Mouse (Mus musculus) heart, postnatal 0 days (tissue): ENCODE results near the gene Prss27. TPM values are rescaled to one million over a fixed set of nuclear protein-coding genes. Genes with fewer than 3 reads are reported as not detected.

Experiments
- ATAC-seq: fragments of 200-750 bp; cut with Nextera tagmentation; 2 replicates; pipeline ENCODE4 v1.8.0; 2017; ENCODE audit warnings: low read depth, moderate number of reproducible peaks, moderate library complexity; ENCODE audit not compliant: insufficient read depth
- DNase-seq: peaks from one replicate; pipeline ENCODE4 v3.0.0-alpha.2; 2016; ENCODE audit warnings: low spot score
- H3K27ac ChIP-seq: fragments of 300-500 bp; sonication (generic); 2 replicates; pipeline ENCODE4 v1.5.1; 2014; ENCODE audit warnings: low read depth, mild to moderate bottlenecking
- H3K27me3 ChIP-seq: fragments of 300-500 bp; sonication (generic); 2 replicates; pipeline ENCODE4 v1.6.1; 2014; ENCODE audit warnings: low read length, mixed read lengths; ENCODE audit not compliant: control insufficient read depth, insufficient read depth
- H3K36me3 ChIP-seq: fragments of 300-500 bp; sonication (generic); replicated peaks from 2 replicates; pipeline ENCODE4 v1.6.1; 2014; ENCODE audit warnings: low read length, mixed read lengths; ENCODE audit not compliant: control insufficient read depth, insufficient read depth
- H3K4me1 ChIP-seq: fragments of 300-500 bp; sonication (generic); 2 replicates; pipeline ENCODE4 v1.6.1; 2014; ENCODE audit warnings: antibody characterized with exemption; ENCODE audit not compliant: control insufficient read depth, insufficient read depth
- H3K4me2 ChIP-seq: fragments of 300-500 bp; sonication (generic); 2 replicates; pipeline ENCODE4 v1.6.1; 2014; ENCODE audit warnings: low read depth, mild to moderate bottlenecking, low read length, moderate library complexity
- H3K4me3 ChIP-seq: fragments of 300-500 bp; sonication (generic); 2 replicates; pipeline ENCODE4 v1.5.1; 2014; ENCODE audit warnings: low read depth, low read length
- H3K9ac ChIP-seq: fragments of 300-500 bp; sonication (generic); replicated peaks from 2 replicates; pipeline ENCODE4 v1.6.1; 2014; ENCODE audit warnings: low read depth, low read length, mixed read lengths
- H3K9me3 ChIP-seq: fragments of 300-500 bp; sonication (generic); replicated peaks from 2 replicates; pipeline ENCODE4 v1.6.1; 2016; ENCODE audit warnings: low read length; ENCODE audit not compliant: control insufficient read depth
- CTCF ChIP-seq: IDR thresholded peaks from 2 replicates; pipeline ENCODE4 v1.5.1; 2016; ENCODE audit warnings: antibody characterized with exemption, control low read depth, low read depth
- EP300 ChIP-seq: IDR thresholded peaks from 2 replicates; pipeline ENCODE4 v1.6.1; 2016; ENCODE audit warnings: antibody characterized with exemption, low read depth
- WGBS: fragments of 180-500 bp; shearing (Covaris S2); extraction: QIAGEN DNeasy Blood & Tissue Kit; methylation state at CpG from one replicate; pipeline ENCODE4 v1.1.7; 2014; 5-methylcytosine and 5-hydroxymethylcytosine counted together
- microRNA-seq: library from miRNA; unstranded; fragments of <30 nt; microRNA quantifications from one replicate; pipeline ENCODE4, GENCODE M21; 2016
- polyA plus RNA-seq: library from polyadenylated mRNA; unstranded; fragments of >200 nt; fragmentation: Nextera tagmentation; extraction: Ambion mirVana; gene quantifications from 2 replicates; pipeline ENCODE4 v1.2.1, GENCODE M21; 2015
- total RNA-seq: library from RNA; depleted of rRNA; stranded (reverse); fragments of >200 nt; gene quantifications from 2 replicates; pipeline ENCODE4 v1.2.3, GENCODE M21; 2014; ENCODE audit warnings: low replicate concordance; rRNA removed

Prss27 gene
- total and polyA plus RNA-seq, 2 experiments from 2014 or later: 0.99 TPM; not detected in 1

- no peak for DNase-seq
- H3K27me3 ChIP-seq: no peaks in the 10 kb centered on the region
- H3K4me2 ChIP-seq: no peak overlapping the region
- H3K4me1 ChIP-seq: 0 out of 2 replicates have a peak, but pooled peaks cover 9% of the 10 kb centered on the region
- no peak overlapping the region for H3K4me3 ChIP-seq
- H3K27ac ChIP-seq: no peak overlapping the region
- TF ChIP-seq EP300 (no peak), CTCF (no peak)
- no peaks in the 10 kb centered on the region for H3K9me3 ChIP-seq
- H3K36me3 ChIP-seq: peaks cover 79% of the 10 kb centered on the region
- no peak for ATAC-seq
- no peak overlapping the region for H3K9ac ChIP-seq
- WGBS: 92% methylated on average over 1 of the region's 1 CpGs
Observed at GRCm38 (mm10) chr17:24090575-24090974, 52.6 kb downstream of the Prss27 start.

Small RNAs within 50 kb of the gene (microRNA-seq; reads per million reads assigned to microRNA genes)
- gene Gm27700: not detected

Other genes with a start within 250 kb of the Prss27 start
- 72.8 and 85.9 TPM in 2 replicates for gene Srrm2, start 247.6 kb upstream of the Prss27 start, total RNA-seq
- 184 and 196 TPM in 2 replicates for gene Srrm2, start 247.6 kb upstream of the Prss27 start, polyA plus RNA-seq
- gene Elob, start 209.0 kb upstream of the Prss27 start, total RNA-seq: 767 and 972 TPM in 2 replicates
- gene Elob, start 209.0 kb upstream of the Prss27 start, polyA plus RNA-seq: 1,036 and 1,119 TPM in 2 replicates
- gene Prss33, start 202.1 kb upstream of the Prss27 start, total RNA-seq: not detected in 2 replicates
- gene Prss33, start 202.1 kb upstream of the Prss27 start, polyA plus RNA-seq: not detected in 2 replicates
- not detected in 2 replicates for gene Prss32, start 194.3 kb upstream of the Prss27 start, total RNA-seq
- not detected in 2 replicates for gene Prss32, start 194.3 kb upstream of the Prss27 start, polyA plus RNA-seq
- not detected in 2 replicates for gene Prss41, start 194.0 kb upstream of the Prss27 start, total RNA-seq
- gene Prss41, start 194.0 kb upstream of the Prss27 start, polyA plus RNA-seq: not detected in 2 replicates
- not detected in 2 replicates for gene Prss21, start 170.1 kb upstream of the Prss27 start, total RNA-seq
- not detected in 2 replicates for gene Prss21, start 170.1 kb upstream of the Prss27 start, polyA plus RNA-seq
- not detected in 2 replicates for gene Dcpp1, start 157.3 kb upstream of the Prss27 start, total RNA-seq
- gene Dcpp1, start 157.3 kb upstream of the Prss27 start, polyA plus RNA-seq: not detected in 2 replicates
- gene Dcpp2, start 157.3 kb upstream of the Prss27 start, total RNA-seq: not detected in 2 replicates
- not detected in 2 replicates for gene Dcpp2, start 157.3 kb upstream of the Prss27 start, polyA plus RNA-seq
- gene Dcpp3, start 120.7 kb upstream of the Prss27 start, total RNA-seq: not detected in 2 replicates
- gene Dcpp3, start 120.7 kb upstream of the Prss27 start, polyA plus RNA-seq: not detected in 2 replicates
- not detected in 2 replicates for gene Sbp, start 96.5 kb upstream of the Prss27 start, total RNA-seq
- not detected in 2 replicates for gene Sbp, start 96.5 kb upstream of the Prss27 start, polyA plus RNA-seq
- gene Sbpl, start 82.9 kb upstream of the Prss27 start, total RNA-seq: not detected in 2 replicates
- not detected in 2 replicates for gene Sbpl, start 82.9 kb upstream of the Prss27 start, polyA plus RNA-seq
- gene Prss30, start 57.6 kb upstream of the Prss27 start, total RNA-seq: not detected in 2 replicates
- gene Prss30, start 57.6 kb upstream of the Prss27 start, polyA plus RNA-seq: not detected in 2 replicates
- 0.15 TPM in 1 of 2 replicates, not detected in the other for gene Prss22, start 40.0 kb upstream of the Prss27 start, total RNA-seq
- gene Prss22, start 40.0 kb upstream of the Prss27 start, polyA plus RNA-seq: not detected in 2 replicates
- gene Kctd5, start 35.3 kb downstream of the Prss27 start, total RNA-seq: 34.1 and 39.5 TPM in 2 replicates
- gene Kctd5, start 35.3 kb downstream of the Prss27 start, polyA plus RNA-seq: 23.2 and 23.9 TPM in 2 replicates
- 36.6 and 43.2 TPM in 2 replicates for gene Pdpk1, start 112.8 kb downstream of the Prss27 start, total RNA-seq
- 31.7 and 35.4 TPM in 2 replicates for gene Pdpk1, start 112.8 kb downstream of the Prss27 start, polyA plus RNA-seq
- 33.7 and 34.4 TPM in 2 replicates for gene Amdhd2, start 125.6 kb downstream of the Prss27 start, total RNA-seq
- gene Amdhd2, start 125.6 kb downstream of the Prss27 start, polyA plus RNA-seq: 24.4 and 28.0 TPM in 2 replicates
- gene Atp6v0c, start 131.6 kb downstream of the Prss27 start, total RNA-seq: 238 and 355 TPM in 2 replicates
- gene Atp6v0c, start 131.6 kb downstream of the Prss27 start, polyA plus RNA-seq: 552 and 570 TPM in 2 replicates
- 9.1 and 19.3 TPM in 2 replicates for gene Tbc1d24, start 167.4 kb downstream of the Prss27 start, total RNA-seq
- 2.8 and 2.9 TPM in 2 replicates for gene Tbc1d24, start 167.4 kb downstream of the Prss27 start, polyA plus RNA-seq
- gene Ntn3, start 171.4 kb downstream of the Prss27 start, total RNA-seq: 5.1 and 7.3 TPM in 2 replicates
- gene Ntn3, start 171.4 kb downstream of the Prss27 start, polyA plus RNA-seq: 0.59 and 0.74 TPM in 2 replicates
- gene Tedc2, start 182.7 kb downstream of the Prss27 start, total RNA-seq: 12.7 and 13.6 TPM in 2 replicates
- gene Tedc2, start 182.7 kb downstream of the Prss27 start, polyA plus RNA-seq: 3.1 and 4.2 TPM in 2 replicates
- gene Ccnf, start 213.3 kb downstream of the Prss27 start, total RNA-seq: 12.4 and 13.8 TPM in 2 replicates
- 7.2 and 7.5 TPM in 2 replicates for gene Ccnf, start 213.3 kb downstream of the Prss27 start, polyA plus RNA-seq